Mouse (Mus musculus) yolk sac, embryonic 10.5 days (tissue): Measurements from ENCODE around the gene Mprip.
A peak's percentile ranks its signal among the peaks of the same experiment; 100 is the strongest.

ENCODE experiments used
- DNase-seq: peaks from one replicate; pipeline ENCODE4 v3.0.0-alpha.2; 2017; ENCODE audit warnings: low spot score

The Mprip gene

DNA sequence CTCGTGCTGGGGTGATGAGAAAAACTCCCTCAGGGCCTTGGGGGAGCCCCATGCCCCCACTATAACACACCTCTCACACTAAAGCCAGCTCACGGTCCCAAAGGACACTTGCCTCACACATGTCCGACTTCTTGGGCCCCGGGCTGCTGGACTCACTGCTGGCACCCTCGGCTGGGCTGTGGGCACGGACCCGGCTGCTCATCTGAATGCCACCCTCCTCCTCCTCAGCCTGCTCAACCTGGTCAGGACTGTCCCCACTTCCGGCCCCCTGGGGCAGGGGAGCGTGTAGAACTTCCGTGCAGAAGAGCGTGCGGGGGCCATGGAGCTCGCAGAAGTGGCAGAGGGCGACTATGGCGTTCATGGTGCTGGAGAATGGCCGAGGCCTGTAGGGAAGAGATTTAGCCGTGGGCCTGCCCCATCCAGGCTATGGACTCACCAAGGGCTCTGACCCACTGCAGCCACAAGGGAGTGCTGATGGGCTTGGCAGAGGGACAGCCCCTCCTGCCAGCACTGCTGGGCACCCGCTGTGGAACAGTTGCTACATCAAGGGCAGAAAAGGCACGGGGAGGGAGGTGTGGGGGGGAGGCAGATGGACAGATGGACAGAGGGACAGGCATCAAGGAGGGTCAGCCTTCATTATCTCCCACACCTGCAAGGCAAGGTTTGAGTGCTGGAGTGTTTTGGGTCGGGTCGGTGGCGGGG lies 143.5 kb downstream of the Mprip start:
- no peak for DNase-seq

DNA sequence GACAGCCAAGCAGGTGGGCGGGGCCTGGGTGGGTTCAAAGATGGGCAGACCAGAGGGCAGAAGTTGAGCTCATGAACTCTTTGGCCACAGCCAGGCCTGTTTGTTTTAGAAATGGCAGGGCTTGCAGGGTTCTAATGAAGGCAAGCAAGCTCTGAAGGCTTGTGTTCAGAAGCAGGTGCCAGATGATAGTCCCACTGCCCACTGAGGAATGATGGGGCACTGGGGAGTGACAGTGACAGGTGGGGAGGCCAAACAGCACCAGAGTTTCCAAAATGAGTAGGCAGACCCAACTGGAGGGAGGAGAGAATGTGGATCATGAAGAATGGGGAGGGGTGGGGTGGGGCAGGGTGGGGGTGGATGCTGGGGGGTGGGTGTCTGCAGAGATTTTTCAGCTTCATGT lies 144.2 kb downstream of the Mprip start:
- DNase-seq, result no peak

DNA sequence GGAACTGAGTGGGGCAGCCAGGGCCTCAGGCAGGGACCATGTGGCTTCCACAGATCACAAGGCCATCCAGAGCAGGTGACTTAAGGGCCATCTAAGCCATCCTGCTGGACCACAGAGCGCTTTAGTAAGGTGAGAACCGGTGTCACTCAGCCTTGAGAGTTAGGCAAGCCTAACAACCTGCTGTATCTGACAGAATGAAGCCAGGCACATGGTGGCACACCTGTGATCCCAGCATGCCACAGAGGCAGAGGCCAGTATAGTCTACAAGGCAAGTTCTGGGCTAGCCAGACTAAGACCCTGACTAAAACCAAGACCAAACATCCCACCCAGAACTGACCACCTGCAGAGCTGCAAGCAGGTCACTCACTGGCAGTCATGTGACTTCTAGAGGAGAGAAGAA lies 144.6 kb downstream of the Mprip start:
- no peak for DNase-seq

DNA sequence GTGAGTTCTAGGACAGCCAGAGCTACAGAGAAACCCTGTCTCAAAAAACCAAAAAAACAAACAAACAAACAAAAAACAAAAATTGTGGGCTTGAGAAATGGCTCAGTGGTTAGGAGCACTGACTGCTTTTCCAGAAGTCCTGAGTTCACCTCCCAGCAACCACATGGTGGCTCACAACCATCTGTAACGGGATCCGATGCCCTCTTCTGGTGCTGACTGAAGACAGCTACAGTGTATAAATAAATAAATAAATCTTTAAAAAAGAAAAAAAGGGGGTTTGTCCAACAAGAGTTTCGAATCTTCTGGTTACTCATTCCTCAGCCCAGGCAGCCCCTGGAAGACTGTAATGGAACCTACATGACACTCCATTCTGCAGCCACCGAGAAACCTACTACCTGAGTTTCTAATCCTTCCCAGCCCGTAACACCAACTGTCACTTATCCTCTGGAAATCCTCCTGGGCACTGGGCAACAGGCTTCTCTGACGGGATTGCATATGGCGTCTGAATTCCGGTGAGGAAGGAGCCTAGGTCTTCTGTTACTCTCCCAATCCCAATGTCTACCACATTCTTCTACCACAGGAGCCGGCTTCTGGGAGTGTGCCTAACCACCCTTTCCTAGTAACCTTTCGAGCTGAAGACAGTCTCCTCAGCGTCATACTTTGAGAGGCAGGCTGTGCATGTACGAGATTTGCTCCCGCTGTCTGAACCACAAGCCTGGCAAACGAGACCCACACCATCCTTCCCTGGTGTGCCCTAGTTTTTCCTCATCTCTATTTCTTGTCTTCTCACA lies 147.3 kb downstream of the Mprip start:
- no peak for DNase-seq

DNA sequence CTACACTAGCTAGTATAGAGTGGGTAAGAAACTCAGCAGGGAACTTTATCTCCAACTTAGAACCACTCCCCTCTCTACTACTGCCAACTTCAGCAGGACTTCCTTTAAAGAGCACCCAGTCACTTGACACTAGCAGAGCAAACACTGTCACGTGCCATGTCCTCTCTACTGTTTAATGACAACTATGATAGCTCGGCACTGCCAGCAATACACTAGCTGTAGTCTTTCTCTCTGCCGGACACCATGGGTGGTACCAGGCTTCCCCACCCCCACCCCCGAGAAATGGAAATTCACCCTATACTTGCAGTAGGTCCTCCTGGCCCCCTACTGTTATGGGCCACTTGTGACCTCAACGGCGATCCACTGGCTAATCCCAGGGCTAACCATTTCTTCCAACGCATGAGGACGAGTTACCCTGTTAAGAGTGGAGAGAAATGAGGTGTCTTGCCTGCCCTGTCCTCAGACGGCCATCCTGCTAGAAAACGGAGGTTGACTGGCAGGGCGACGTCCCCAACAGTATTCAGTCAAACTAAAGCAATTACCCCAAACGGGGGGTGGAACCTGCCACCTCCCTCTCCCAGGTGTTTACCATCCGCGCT lies 148.1 kb downstream of the Mprip start:
- no peak for DNase-seq

DNA sequence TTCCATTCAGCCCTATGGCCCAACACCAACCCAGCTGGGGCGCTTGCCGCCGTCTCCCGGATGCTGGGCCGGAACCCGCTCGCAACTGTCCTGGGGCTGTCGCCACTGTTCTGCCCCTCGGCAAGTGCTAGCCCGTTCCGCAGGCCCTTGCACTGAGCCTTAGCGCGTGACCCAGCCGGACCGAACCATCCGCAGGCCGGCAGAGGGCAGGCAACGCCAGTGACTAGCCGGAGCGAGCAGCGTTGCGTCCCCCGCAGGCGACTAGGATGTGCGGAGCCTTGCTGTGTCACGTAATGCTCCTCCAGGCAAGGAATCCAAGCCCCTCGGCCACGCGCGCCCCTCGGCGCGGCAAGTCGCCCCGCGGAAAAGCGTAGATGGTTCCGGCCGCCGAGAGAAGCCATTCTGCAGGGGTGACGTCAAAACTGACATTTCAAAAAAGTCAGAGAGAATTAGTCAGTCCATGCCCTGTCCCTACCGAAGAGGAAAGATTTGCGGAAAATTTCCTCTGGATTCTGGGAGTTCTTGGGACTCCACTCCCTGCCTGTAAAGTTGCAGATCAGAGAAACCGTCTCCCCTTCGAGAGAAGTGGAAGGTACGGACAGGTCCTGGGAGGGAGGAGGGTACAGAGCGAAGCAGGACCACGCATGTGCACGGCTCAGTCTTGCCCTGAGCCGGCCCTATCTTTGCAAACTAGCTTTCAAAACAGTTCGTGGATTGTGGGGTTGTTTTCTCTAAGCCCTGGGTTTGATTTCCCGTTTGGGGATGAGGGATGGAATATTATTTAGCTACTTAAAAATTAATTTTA lies 148.8 kb downstream of the Mprip start, which contains the start of gene Flcn:
Flcn (minus strand) TSS at position 347 of the 805 bp plus-strand sequence.
- DNase-seq, result peak; percentile 91

DNA sequence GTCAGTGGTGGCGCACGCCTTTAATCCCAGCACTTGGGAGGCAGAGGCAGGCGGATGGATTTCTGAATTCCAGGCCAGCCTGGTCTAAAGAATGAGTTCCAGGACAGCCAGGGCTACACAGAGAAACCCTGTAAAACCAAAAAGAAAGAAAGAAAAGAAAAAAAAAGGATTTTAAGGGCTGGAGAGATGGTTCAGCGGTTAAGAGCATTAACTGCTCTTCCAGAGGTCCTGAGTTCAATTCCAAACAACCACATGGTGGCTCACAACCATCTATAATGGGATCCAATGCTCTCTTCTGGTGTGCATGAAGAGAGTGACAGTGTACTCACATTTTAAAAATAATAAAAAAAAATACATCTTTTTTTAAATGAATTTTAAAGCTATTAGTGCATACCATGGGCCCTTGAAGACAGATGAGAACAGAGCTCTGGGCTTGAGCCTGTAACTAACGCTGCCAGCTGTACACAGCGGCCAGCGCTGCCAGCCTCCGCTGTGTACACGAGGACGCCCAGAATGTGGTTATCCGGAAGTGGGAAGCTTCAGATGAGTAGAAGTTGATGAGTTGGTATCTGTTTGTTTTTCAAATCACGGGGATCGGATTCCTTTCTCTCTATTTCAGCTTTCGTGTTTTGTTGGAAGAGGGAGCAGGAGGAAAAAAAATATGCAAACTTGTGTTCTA lies 149.5 kb downstream of the Mprip start:
- no peak for DNase-seq

DNA sequence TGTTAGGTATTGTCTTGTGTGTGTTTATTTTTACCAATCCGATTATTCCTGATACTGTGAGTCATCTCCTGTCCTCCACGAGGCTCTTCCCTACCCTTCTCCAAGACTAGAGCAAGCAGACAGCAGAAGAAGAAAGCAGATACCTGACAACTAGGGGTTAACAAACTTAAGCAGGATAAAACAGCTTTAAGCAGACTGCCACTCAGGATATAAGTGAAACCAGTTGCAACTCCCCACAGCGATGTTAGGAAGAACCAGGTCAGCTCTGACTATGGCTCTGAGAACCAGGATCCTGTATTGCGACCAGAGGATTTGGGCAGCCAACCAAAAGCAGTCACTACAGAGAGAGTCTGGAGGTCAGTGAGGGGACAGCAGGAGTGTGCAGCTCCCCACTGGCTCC lies 150.1 kb downstream of the Mprip start:
- DNase-seq, result no peak

DNA sequence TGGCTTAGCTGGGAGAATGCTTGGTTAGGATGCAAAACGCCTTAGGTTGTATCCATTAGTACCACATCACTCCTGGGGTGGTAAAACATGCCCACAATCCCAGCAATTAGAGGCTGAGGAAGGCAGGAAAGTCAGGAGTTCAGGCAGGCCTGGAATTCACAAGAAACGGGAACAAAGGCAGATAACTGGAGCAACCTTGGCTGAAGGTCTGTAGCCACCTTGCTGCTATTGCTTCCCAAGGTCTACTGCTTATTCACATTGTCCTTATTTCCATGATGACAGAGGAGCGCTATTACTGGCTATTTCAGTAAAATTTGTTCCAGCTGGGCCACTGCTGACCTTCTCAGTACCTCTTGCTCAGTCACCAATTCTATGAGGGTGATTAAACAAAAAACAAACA lies 152.2 kb downstream of the Mprip start:
- DNase-seq, result no peak

DNA sequence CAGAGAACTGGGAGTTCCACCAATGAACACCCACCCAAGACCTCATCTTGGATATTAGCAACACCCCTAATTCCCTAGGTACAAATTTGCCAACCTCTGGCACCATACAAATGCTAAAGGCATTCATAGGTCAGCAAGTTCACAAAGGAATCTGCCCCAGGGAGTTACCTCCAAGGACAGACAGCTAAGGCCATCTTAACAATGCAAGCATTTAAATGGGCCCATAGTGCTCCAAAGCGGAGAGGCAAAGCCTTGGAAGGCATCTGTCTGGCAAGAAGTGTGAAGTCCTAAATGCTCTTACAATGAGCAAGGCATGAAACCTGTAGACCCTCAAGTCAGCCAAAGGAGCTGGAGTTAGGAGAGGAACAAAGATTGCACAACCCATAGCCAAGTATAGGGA lies 153.2 kb downstream of the Mprip start:
- no peak for DNase-seq

DNA sequence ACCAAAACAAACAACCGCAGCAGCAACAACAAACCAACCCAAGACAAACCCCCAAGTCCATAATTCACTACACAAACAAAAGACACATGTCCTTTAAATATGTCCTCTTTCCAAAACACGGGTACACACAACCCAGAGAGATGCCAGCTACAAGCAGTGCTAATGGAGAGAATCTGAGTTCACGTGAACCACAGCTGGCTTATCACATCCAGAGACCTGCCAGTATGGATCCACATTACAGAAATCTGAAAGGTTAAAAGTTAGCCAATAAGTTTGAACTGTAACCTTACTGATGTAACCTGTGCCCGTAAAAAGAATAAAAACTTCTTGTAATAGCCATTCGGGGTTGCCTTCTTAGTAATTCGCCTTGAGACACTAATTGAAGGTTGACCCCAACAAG lies 153.8 kb downstream of the Mprip start:
- DNase-seq, result no peak

DNA sequence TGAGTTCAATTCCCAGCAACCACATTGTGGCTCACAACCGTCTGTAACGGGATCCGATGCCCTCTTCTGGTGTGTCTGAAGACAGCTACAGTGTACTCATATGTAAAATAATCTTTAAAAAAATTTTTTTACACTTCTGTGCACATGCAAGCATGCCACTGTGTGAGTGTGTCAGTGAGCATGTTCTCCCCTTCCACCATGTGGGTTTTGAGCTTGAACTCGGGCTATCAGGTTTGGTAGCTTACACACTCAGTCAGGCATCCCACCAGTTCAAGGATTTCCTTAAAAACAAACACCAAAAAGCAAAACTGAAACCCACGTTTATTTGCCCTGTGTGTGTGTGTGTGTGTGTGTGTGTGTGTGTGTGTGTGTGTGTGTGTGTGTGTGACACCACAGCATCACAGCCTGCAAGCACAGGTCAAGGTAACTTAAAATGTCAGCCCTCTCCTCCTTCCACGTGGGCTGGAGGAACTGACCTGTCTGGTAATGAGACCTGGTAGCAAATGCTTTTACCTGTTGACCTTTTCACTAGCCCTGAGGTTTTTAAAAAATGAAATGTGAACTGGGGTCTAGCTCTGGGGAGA lies 154.5 kb downstream of the Mprip start:
- no peak for DNase-seq

DNA sequence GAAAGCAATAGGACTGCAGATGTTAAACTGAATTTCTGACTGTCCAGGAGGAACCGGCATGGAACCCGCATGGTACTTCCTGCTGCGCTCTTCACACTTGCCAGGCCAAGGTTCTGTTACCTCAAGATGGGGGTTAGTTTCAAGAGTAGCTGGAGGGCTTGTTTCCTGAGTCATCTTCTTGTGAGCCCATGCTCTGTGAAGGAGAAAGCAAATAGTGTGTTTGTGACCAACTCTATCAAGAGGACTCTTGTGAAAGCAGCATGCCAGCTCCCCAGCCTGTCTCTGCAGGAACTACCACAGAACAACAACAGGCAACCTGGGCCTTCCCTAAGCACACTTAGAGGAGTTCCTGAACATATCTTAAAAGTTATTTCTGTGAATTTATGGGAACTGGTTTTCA lies 156.8 kb downstream of the Mprip start:
- DNase-seq, result no peak

DNA sequence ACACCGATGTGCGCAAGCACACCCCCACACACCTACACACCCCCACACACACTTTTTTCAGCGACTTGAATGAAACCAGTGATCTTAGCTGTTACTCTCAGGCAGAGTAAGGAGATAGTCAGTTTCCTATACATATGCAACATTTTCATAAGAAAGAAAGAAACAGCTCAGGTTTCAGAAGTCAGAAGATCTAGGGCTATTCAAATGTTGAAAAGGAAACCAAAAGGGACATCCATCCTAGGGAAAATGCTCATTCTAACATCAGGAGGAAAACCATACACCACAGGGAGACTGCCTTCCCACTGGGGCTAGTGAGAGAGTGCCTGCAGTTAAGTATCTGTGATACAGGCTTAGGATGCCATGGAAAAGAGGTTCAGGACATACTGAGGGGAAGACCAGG lies 160.5 kb downstream of the Mprip start:
- no peak for DNase-seq
